Mouse (Mus musculus) myocyte (in vitro differentiated cells): ENCODE data around the gene Prkcg.

Experiments
- CEBPB ChIP-seq: IDR thresholded peaks from 2 replicates; pipeline ENCODE4 v1.6.1; 2011; ENCODE audit warnings: mild to moderate bottlenecking, moderate library complexity; ENCODE audit not compliant: poor library complexity, insufficient read depth, severe bottlenecking
- E2F4 ChIP-seq: IDR thresholded peaks from one replicate; pipeline ENCODE4 v1.6.1; 2011; ENCODE audit warnings: mild to moderate bottlenecking, control low read depth, moderate library complexity; ENCODE audit not compliant: insufficient read depth
- MAX ChIP-seq: IDR thresholded peaks from one replicate; pipeline ENCODE4 v1.6.1; 2011; ENCODE audit warnings: low read depth, mild to moderate bottlenecking, control low read depth
- MYOD1 ChIP-seq, 3 experiments: IDR thresholded peaks; one replicate each; pipeline ENCODE4 v1.6.1; 2011; ENCODE audit warnings: control low read depth in 2 of 3, low read depth in 2 of 3, mild to moderate bottlenecking in 2 of 3, moderate library complexity in 1 of 3; ENCODE audit not compliant: insufficient read length in 2 of 3, control insufficient read depth in 1 of 3
- MYOG ChIP-seq, 3 experiments: IDR thresholded peaks; one replicate each; pipeline ENCODE4 v1.6.1; 2011; ENCODE audit warnings: control low read depth in 2 of 3, low read depth in 2 of 3, mild to moderate bottlenecking in 2 of 3; ENCODE audit not compliant: insufficient read length in 2 of 3, control insufficient read depth in 1 of 3, insufficient read depth in 1 of 3
- POLR2A ChIP-seq: IDR thresholded peaks from one replicate; pipeline ENCODE4 v1.6.1; 2011; ENCODE audit warnings: low read depth, mild to moderate bottlenecking, control low read depth, moderate library complexity; ENCODE audit not compliant: insufficient read length
- REST ChIP-seq: IDR thresholded peaks from one replicate; pipeline ENCODE4 v1.6.1; 2011; ENCODE audit warnings: mild to moderate bottlenecking, control low read depth, moderate library complexity; ENCODE audit not compliant: insufficient read depth, insufficient read length
- TCF12 ChIP-seq: IDR thresholded peaks from one replicate; pipeline ENCODE4 v1.6.1; 2011; ENCODE audit warnings: mild to moderate bottlenecking, control low read depth; ENCODE audit not compliant: poor library complexity, insufficient read depth, severe bottlenecking
- USF1 ChIP-seq: IDR thresholded peaks from one replicate; pipeline ENCODE4 v1.6.1; 2011; ENCODE audit warnings: low read depth, mild to moderate bottlenecking, control low read depth, moderate library complexity

- TF ChIP-seq POLR2A: no peak
- TF ChIP-seq MAX: no peak
- no peak for TF ChIP-seq E2F4
- TF ChIP-seq USF1: no peak
- no peak for TF ChIP-seq CEBPB
- no peak for TF ChIP-seq TCF12
- no peak for TF ChIP-seq MYOG (IDR thresholded peaks at IDR 0.05; ENCODE audit: control insufficient read depth in 1 of 3, insufficient read depth in 1 of 3, insufficient read length in 2 of 3, low read depth in 2 of 3)
- TF ChIP-seq MYOD1 (IDR thresholded peaks at IDR 0.05; ENCODE audit: control insufficient read depth in 1 of 3, insufficient read length in 2 of 3, low read depth in 2 of 3): no peak
- no peak for TF ChIP-seq REST
Measured at GRCm38 (mm10) chr7:3281741-3282140, 7.2 kb upstream of the Prkcg start.
